Mouse (Mus musculus) retina, postnatal 7 days (tissue): ENCODE measurements around the gene Anp32a.

Source experiments
- DNase-seq: peaks from one replicate; pipeline ENCODE4 v3.0.0-alpha.2; 2012; ENCODE audit warnings: low read depth, low spot score

Anp32a gene

DNA sequence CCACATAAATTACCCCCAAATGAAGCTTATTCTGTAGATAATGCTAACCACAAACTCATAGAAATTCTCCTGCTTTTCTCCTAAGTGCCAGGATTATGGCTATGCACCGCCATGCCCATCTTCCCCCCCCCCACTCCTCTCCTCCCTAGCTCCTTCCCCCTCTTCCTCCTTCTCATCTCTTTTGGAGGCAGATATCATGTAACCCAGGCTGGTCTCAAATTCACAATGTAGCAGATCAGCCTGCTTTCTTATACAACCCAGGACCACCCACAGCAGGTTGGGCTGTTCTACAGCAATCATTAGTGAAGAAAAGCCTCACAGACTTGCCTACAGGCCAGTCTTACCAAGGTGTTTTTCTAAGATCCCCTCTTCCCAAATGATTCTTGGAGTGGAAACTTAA is 60.5 kb downstream of the Anp32a start:
- DNase-seq = no peak

GRCm38 (mm10) chr9:62406423-62407013 is 65.4 kb downstream of the Anp32a start:
- no peak for DNase-seq

DNA sequence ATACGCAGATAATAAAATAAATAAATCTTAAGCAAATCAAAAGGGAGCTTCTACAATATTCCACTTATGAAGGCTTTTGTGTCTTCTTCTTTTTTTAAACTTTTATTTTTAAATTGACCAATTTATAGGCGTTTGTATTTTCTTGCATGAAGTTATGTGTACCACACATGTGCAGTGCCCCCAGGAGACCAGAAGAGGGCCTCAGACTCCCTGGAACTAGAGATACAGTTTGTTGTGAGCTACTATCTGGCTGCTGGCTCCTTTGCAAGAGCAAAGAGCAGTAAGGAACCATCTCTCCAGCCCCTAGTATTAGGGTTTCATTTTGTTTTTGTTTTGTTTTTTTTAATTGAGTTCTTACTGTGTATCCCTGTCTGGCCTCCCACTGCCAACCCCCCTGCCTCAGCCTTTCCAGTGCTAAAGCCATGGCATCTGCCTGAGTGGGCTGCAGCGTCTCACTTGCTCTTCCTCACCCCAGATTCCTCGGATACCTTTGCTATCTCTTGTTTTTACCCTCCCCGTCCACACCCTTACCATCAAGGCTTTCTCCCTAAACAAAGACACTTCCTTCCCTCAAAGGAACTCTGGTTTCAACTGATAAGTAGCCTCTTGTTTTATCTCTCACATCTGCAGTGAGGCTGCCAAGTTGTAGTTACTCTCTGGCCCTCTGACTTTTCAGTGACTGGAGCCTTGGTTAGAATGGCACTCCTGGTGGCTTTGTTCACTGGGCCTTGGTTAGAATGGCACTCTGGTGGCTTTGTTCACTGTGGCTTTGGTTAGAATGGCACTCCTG is 66.5 kb downstream of the Anp32a start:
- DNase-seq = no peak

DNA sequence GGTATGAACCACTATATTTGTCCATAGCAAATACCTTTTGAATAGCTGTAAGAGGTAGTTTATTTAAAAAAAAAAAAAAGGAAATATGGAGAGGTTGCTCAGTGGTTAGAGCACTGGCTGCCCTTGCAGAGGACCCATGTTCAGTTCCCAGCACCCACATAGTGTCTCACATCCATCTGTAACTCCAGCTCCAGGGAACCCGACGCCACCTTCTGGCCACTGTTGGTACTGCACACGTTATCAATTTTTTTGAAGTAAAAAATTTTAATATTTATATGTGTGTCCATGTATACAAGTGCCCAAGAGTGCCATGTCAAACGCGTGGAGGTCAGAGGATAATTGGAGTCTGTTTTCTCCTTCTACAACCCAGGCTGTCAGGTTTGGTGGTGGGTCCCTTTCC is 77.6 kb downstream of the Anp32a start:
- DNase-seq = no peak

DNA sequence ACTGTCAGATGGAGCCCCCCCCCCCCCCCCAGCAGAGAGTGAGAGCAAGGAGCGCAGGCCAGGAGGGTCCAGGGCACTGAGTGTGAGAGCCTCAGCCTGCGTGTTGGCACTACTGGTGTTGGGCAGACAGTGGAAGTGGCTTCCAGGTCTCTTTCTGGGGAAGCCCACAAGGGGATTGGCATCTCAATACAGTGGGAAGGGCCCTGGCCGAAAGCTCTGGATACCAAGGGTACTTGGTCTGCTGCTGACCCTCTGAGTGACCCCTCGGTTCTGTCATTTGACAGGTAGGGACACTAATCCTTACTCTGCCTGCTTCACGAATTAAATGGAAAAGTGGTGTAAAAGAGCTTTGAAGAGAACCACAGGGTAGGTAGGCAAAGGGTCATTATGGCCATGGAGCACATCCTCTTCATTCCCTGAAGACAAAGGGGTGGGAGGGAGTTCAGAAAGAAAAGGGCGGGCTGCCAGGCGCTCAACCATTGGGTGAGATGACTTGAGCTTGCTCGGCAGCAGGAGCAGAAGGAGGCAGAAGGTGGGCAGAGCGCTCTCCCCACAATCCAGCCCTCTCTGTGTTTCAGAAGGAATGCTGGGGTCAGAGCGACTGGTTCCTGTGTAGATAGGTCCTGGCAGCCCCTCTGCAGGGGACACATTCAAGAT is 79.3 kb downstream of the Anp32a start:
- no peak for DNase-seq

- DNase-seq = no peak
These were observed 79.9 kb downstream of the Anp32a start for GRCm38 (mm10) chr9:62421027-62421426.

- DNase-seq = no peak
These were observed 80.8 kb downstream of the Anp32a start for GRCm38 (mm10) chr9:62421911-62422310.

- DNase-seq = no peak
These were observed 81.8 kb downstream of the Anp32a start for GRCm38 (mm10) chr9:62422926-62423325.

GRCm38 (mm10) chr9:62423871-62424270 is 82.8 kb downstream of the Anp32a start:
- DNase-seq = no peak

DNA sequence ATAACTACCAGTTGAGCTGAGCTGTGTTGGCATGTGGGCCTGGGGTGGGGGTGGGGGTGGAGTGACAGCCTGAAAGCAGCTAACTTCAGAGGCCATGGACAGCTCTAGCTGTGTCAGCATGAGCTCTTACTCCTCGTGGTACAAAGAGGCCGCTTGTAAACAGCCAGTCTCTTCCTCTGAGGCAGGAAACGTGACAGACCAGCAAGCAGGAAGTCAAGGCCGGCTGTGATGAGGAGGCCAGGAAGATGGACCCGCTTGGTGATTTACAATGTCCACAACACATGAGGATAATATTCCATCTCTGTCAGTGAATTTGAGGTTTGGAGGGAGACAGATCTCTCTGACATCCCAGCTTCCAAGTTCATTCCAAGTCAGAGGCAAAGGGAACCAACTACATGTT is 84.2 kb downstream of the Anp32a start:
- no peak for DNase-seq

DNA sequence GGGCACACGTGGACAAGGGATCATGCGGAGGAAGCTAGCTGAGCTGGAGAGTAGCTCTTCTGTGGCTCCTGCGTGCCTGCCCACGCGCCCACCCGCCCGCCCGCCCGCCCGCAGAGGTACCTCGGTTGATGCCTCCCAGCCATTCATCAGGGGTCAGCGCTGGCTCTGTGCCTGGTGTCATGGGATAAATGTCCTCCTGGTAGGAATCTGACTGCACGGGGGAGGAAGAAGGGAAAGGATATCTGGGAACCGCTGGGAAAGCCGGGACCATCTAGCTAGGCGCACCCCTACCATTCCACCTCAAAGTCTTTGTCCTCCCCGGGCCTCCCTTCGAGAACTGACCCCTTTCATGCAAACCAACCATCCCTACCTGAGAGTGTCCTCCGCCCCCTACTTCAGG is 84.9 kb downstream of the Anp32a start:
- no peak for DNase-seq

DNA sequence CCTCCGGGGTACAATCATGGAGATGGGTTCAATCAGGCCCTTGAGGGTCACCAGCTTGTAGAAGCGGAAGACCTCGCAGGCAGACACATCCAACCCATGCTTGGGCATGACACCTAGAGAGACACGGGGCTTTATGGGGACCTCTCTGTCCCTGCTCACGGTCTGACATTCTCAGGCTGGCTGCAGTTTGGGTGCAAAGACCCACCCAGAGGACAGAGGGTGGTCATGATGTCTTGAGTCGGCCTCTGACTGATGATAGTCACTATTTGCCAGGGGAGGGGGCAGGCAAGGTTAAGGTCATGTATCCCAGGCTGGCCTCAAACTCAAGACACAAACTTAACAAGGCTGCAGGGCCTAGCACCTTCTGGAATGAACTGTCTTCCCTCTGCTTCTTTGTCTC is 85.4 kb downstream of the Anp32a start:
- DNase-seq = no peak

DNA sequence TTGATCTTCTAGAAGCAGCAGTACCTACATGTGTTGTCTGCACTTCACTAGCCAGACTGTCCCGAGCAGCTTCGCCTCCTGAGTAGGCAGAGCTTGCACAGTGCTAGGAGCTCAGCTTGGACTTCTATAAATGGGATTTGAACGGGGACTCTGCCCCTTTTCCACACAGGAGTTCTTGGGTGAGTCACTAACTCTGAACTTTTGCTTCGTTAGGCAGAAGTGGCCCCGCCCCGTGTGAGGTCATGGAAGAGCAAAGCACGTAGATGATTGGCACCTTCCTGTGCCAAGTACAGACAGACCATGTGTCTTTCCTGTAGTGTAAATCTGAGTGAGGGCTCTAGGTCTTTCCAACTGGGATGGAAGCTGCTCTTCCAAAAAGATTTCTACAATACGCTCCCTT is 85.9 kb downstream of the Anp32a start:
- no peak for DNase-seq
